Mouse (Mus musculus): ENCODE results near the gene Lmo3. TPM values are rescaled to one million over a fixed set of nuclear protein-coding genes. Genes with fewer than 3 reads are reported as not detected.

Gene Lmo3
- polyA plus RNA-seq, 1 experiment: 0.56 TPM

DNA sequence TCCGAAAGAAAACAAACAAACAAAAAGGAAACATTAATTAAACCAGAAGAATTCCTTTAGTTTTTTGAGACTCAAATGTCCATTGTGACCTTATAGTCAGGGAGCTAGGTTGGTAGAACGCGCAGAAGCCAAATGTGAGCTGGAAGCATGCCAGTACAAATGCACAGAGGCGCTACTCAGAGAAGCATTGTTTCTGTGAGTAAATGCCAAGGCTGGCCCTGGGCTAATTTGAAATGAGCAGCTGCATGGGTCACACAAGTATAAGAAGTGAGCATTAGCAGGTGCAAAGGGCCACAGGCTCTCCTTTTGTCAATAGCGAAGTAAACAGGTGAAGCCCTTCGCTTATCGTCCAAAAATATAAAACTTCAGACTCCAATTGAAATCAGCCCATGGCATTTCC, 247.8 kb downstream of the Lmo3 start:
- no peaks in the 10 kb centered on the region for H3K4me1 ChIP-seq (ENCODE audit: control insufficient read depth, insufficient read depth, low read length)
- TF ChIP-seq CTCF (IDR thresholded peaks at IDR 0.05; ENCODE audit: borderline replicate concordance, insufficient read depth, low read length): no peak
- TF ChIP-seq POLR2A (IDR thresholded peaks at IDR 0.05; ENCODE audit: low read depth, low read length): no peak
- no peak overlapping the region for H3K4me3 ChIP-seq (ENCODE audit: insufficient read depth, low read length)
- H3K27ac ChIP-seq (ENCODE audit: insufficient read depth, low read length): no peak overlapping the region

GRCm38 (mm10) chr6:138325744-138326400, 255.9 kb downstream of the Lmo3 start:
- no peak overlapping the region for H3K4me3 ChIP-seq (ENCODE audit: insufficient read depth, low read length)
- H3K27ac ChIP-seq (ENCODE audit: insufficient read depth, low read length): no peak overlapping the region
- H3K4me1 ChIP-seq (ENCODE audit: control insufficient read depth, insufficient read depth, low read length): no peaks in the 10 kb centered on the region
- TF ChIP-seq POLR2A (IDR thresholded peaks at IDR 0.05; ENCODE audit: low read depth, low read length): no peak
- no peak for TF ChIP-seq CTCF (IDR thresholded peaks at IDR 0.05; ENCODE audit: borderline replicate concordance, insufficient read depth, low read length)

GRCm38 (mm10) chr6:138325145-138325544, 256.6 kb downstream of the Lmo3 start:
- Histone ChIP-seq H3K4me3 (ENCODE audit: insufficient read depth, low read length) (no peak overlapping the region), H3K4me1 (ENCODE audit: control insufficient read depth, insufficient read depth, low read length) (no peaks in the 10 kb centered on the region), H3K27ac (ENCODE audit: insufficient read depth, low read length) (no peak overlapping the region)
- no peak for TF ChIP-seq CTCF (IDR thresholded peaks at IDR 0.05; ENCODE audit: borderline replicate concordance, insufficient read depth, low read length)
- TF ChIP-seq POLR2A (IDR thresholded peaks at IDR 0.05; ENCODE audit: low read depth, low read length): no peak

- H3K4me3 ChIP-seq (ENCODE audit: insufficient read depth, low read length): no peak overlapping the region
- H3K27ac ChIP-seq (ENCODE audit: insufficient read depth, low read length): no peak overlapping the region
Observed at GRCm38 (mm10) chr6:138323325-138323724, 258.4 kb downstream of the Lmo3 start.

GRCm38 (mm10) chr6:138320190-138320737, 261.5 kb downstream of the Lmo3 start:
- TF ChIP-seq CTCF (IDR thresholded peaks at IDR 0.05; ENCODE audit: borderline replicate concordance, insufficient read depth, low read length) (no peak), POLR2A (IDR thresholded peaks at IDR 0.05; ENCODE audit: low read depth, low read length) (no peak)
- H3K4me3 ChIP-seq (ENCODE audit: insufficient read depth, low read length): no peak overlapping the region
- no peak overlapping the region for H3K27ac ChIP-seq (ENCODE audit: insufficient read depth, low read length)
- H3K4me1 ChIP-seq (ENCODE audit: control insufficient read depth, insufficient read depth, low read length): no peaks in the 10 kb centered on the region

More at GRCm38 (mm10) chr6:138323325-138323724, 258.4 kb downstream of the Lmo3 start:
- TF ChIP-seq POLR2A (IDR thresholded peaks at IDR 0.05; ENCODE audit: low read depth, low read length) (no peak), CTCF (IDR thresholded peaks at IDR 0.05; ENCODE audit: borderline replicate concordance, insufficient read depth, low read length) (no peak)
- H3K4me1 ChIP-seq (ENCODE audit: control insufficient read depth, insufficient read depth, low read length): no peaks in the 10 kb centered on the region

Other genes with a start within 250 kb of the Lmo3 start
- not detected in 2 replicates for gene Igbp1b, start 76.6 kb upstream of the Lmo3 start, polyA plus RNA-seq (2011; ENCODE audit: insufficient read length, low read depth, missing spikeins)